Mouse (Mus musculus): ENCODE results near the gene Trim28. TPM values are rescaled to one million over a fixed set of nuclear protein-coding genes. Genes with fewer than 3 reads are reported as not detected.

Trim28 gene
- total and polyA plus RNA-seq, 2 experiments, result 69.4 to 114 TPM

DNA sequence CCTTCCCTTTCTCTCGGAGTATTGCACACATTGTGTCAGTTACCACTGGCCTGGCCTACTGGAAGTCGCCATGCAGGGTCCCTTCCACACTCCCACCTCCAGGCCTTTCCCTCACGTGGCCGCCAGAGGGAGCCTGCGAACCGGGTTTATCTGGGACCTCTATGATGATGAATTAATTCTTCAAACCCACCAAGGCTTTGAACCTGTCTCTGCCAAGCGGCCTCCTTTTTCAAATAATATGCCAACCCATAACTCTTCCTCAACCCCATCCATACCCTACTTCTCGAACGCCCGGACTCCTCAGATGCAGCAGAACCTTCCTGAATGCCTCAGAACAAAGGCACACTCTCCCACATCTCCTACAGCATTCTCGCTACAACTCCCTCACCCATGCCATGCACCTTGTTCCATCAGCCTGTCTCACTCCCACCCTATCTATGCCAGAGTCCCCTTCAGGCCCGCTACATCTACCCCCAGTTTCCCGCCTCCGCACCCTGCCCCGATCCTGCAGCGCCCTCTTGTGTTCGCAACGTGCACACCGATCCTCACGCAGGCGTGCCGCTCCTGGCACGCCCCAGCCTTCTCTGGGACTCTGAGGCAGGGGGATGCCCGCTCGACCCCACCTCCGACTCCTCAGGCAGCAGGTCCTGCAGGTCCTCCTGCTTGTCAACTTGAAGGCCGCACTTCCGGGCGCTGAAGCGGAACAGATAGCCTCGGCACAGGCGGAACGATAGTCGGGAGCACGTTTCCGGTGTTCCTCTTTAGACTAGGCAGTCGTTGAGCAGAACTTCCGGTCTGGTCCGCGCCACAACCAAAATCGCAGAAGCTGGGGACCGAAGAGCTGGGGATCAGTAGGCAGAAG, 10.5 kb downstream of the Trim28 start:
- Histone ChIP-seq H3K9ac (ENCODE audit: low read depth, low read length) (peak overlapping the region; percentile 83), H3K36me3 (ENCODE audit: control insufficient read depth, insufficient read depth, low read length) (peaks cover 5% of the 10 kb centered on the region; the same call in 1 of the 2 replicates), H3K27me3 (ENCODE audit: control insufficient read depth, insufficient read depth, low read length) (no peaks in the 10 kb centered on the region), H3K4me1 (ENCODE audit: control insufficient read depth, insufficient read depth, low read length) (peaks cover 12% of the 10 kb centered on the region), H3K79me2 (ENCODE audit: control insufficient read depth, insufficient read depth, low read length) (no peaks in the 10 kb centered on the region), H3K27ac (replicated peaks; ENCODE audit: insufficient read depth, low read depth, low read length) (peak overlapping the region; percentile 66), H3K4me3 (ENCODE audit: insufficient read depth, low read depth, low read length) (peak overlapping the region; percentile 68)
- TF ChIP-seq CTCF (IDR thresholded peaks at IDR 0.05; ENCODE audit: low read depth, low read length) (peak; percentile 88), POLR2A (IDR thresholded peaks at IDR 0.05; ENCODE audit: extremely low read depth, insufficient read depth, low read length) (0 out of 2 replicates have a peak, but pooled peaks have one; percentile 22)
- under 1% methylated on average over 42 of the region's 42 CpGs for WGBS
- peak; percentile 93 for DNase-seq (ENCODE audit: extremely low read depth, low read depth, low spot score)

DNA sequence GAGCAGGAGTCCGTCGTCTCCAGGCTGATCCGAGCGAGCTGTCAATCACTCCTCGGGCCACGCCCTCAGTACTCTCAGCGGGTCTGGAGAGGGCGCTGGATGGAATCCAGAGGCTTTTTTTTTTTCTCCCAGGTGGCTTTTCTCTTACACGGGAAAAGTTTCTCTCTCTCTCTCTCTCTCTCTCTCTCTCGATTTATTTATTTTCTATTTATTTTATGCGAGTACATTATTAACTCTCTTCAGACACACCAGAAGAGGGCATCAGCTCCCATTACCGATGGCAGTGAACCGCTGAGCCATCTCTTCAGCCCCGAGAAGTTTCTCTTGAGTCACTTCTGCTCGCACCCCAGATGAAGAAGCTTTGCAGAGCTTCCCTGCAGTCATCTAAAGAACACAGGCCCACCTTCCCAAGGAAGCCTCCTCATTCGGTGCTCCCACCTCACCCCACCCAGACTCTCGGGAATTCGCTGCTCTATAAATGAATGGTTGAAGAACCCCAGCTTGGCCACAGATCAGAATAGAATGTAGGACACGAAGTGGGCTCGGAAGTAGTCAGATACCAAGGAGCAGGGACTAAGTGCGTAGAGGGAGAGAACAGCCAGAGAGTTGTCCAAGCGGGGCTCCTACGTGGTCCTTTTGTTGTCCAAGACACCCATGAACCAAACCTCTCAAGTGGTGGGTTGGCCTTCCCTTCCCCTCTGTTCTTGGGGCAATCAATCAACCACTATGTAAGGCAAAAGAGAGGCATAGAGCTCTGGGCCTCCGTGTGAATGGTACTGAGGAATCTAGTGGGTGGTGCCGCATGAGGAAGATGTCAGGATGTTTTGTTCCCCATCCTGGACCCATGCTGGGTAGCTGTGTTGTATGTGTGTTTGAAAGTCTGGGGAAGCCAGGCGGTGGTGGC, 11.3 kb downstream of the Trim28 start, which contains the start of gene Zbtb45:
Gene Zbtb45, minus strand, starts transcription at position 30 of the 904 bp plus-strand sequence.
- Histone ChIP-seq H3K27me3 (ENCODE audit: control insufficient read depth, insufficient read depth, low read length) (no peaks in the 10 kb centered on the region), H3K79me2 (ENCODE audit: control insufficient read depth, insufficient read depth, low read length) (no peaks in the 10 kb centered on the region), H3K36me3 (ENCODE audit: control insufficient read depth, insufficient read depth, low read length) (no peaks in the 10 kb centered on the region), H3K9ac (ENCODE audit: low read depth, low read length) (peak within 1 kb of the TSS; percentile 83), H3K27ac (replicated peaks; ENCODE audit: insufficient read depth, low read depth, low read length) (peak within 1 kb of the TSS; percentile 66), H3K4me3 (ENCODE audit: insufficient read depth, low read depth, low read length) (peak within 1 kb of the TSS; percentile 68), H3K4me1 (ENCODE audit: control insufficient read depth, insufficient read depth, low read length) (peaks cover 12% of the 10 kb centered on the region)
- DNase-seq (ENCODE audit: extremely low read depth, low read depth, low spot score), result no peak
- no peak for TF ChIP-seq POLR2A (IDR thresholded peaks at IDR 0.05; ENCODE audit: extremely low read depth, insufficient read depth, low read length)
- 0 out of 2 replicates have a peak, but pooled peaks have one; percentile 0 for TF ChIP-seq CTCF (IDR thresholded peaks at IDR 0.05; ENCODE audit: low read depth, low read length)
- 17% methylated on average over 26 of the region's 26 CpGs for WGBS

DNA sequence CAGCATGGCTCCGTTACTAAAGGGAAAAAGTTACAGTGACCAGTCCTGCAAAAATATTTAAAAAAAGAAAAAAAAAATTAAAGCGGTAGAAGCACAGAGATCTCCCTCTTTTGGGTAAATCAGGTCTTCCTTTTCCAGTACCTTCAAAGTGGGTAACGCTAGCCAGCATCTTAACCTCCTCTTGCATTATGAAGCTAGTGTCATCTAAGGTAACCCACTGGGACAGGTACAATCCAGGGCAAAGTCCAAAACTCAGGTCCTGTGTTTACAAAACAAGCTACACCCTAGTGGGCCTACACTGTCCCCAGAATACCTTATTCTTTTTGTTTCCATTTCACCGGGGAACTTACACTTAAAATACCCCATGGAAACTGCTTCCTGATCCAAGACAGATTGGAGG, 14.8 kb downstream of the Trim28 start:
- H3K79me2 ChIP-seq (ENCODE audit: control insufficient read depth, insufficient read depth, low read length), result no peaks in the 10 kb centered on the region
- H3K27me3 ChIP-seq (ENCODE audit: control insufficient read depth, insufficient read depth, low read length), result no peaks in the 10 kb centered on the region
- H3K4me1 ChIP-seq (ENCODE audit: control insufficient read depth, insufficient read depth, low read length), result peaks cover 18% of the 10 kb centered on the region
- H3K36me3 ChIP-seq (ENCODE audit: control insufficient read depth, insufficient read depth, low read length), result no peaks in the 10 kb centered on the region
- no peak overlapping the region for H3K4me3 ChIP-seq (ENCODE audit: insufficient read depth, low read depth, low read length)
- 0 out of 2 replicates have a peak overlapping the region, but pooled peaks have one; percentile 51 for H3K27ac ChIP-seq (replicated peaks; ENCODE audit: insufficient read depth, low read depth, low read length)
- no peak overlapping the region for H3K9ac ChIP-seq (ENCODE audit: low read depth, low read length)
- no peak for TF ChIP-seq CTCF (IDR thresholded peaks at IDR 0.05; ENCODE audit: low read depth, low read length)
- TF ChIP-seq POLR2A (IDR thresholded peaks at IDR 0.05; ENCODE audit: extremely low read depth, insufficient read depth, low read length), result no peak
- DNase-seq (ENCODE audit: extremely low read depth, low read depth, low spot score), result peak; percentile 75
- WGBS, result 41% methylated on average over 4 of the region's 4 CpGs

DNA sequence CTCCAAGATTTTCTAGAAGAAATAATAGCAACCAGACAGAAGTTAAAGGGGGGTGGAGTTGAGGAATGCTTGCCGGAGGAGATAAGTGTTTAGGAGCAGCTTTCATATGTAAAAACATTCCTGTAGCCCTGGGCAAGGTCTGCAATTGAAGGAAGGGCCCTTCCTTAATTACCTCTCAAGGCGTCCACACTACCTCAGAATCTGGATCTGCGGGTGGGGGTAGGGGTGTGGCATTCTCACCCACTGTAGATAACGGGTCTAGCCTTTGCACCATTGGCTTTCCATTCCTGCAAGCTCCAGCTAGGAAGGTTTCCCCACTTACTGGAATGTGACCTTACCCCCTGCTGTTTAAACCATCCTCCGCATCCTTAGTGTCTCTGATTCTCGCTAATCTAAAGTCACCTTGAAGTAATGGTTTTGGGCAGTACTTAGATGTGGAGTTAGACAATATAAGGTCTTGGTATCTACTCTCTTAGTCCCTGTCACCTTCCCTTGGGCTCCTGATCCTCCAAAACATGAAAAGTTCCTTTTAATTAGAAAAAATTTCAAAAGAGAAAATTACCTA, 15.4 kb downstream of the Trim28 start:
- Histone ChIP-seq H3K4me3 (ENCODE audit: insufficient read depth, low read depth, low read length) (no peak overlapping the region), H3K36me3 (ENCODE audit: control insufficient read depth, insufficient read depth, low read length) (no peaks in the 10 kb centered on the region), H3K27me3 (ENCODE audit: control insufficient read depth, insufficient read depth, low read length) (no peaks in the 10 kb centered on the region), H3K9ac (ENCODE audit: low read depth, low read length) (no peak overlapping the region), H3K79me2 (ENCODE audit: control insufficient read depth, insufficient read depth, low read length) (no peaks in the 10 kb centered on the region), H3K27ac (replicated peaks; ENCODE audit: insufficient read depth, low read depth, low read length) (no peak overlapping the region), H3K4me1 (ENCODE audit: control insufficient read depth, insufficient read depth, low read length) (peaks cover 18% of the 10 kb centered on the region)
- no peak for DNase-seq (ENCODE audit: extremely low read depth, low read depth, low spot score)
- TF ChIP-seq POLR2A (IDR thresholded peaks at IDR 0.05; ENCODE audit: extremely low read depth, insufficient read depth, low read length), result no peak
- no peak for TF ChIP-seq CTCF (IDR thresholded peaks at IDR 0.05; ENCODE audit: low read depth, low read length)
- WGBS, result 81% methylated on average over 6 of the region's 6 CpGs

DNA sequence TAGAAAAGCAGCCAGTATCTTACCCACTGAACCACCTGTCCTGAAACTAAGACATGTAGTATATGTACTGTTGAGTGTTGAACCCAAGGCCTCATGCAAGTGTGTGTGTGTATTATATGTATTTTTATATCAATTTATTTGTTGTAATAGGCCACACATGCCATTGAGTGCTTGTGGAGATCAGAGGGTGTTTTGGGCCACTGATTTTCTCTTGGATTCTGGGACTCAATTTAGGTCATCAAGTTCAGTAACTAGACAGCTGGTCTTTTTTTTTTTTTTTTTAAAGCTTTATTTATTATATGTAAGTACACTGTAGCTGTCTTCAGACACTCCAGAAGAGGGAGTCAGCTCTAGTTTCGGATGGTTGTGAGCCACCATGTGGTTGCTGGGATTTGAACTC, 16.3 kb downstream of the Trim28 start:
- TF ChIP-seq CTCF (IDR thresholded peaks at IDR 0.05; ENCODE audit: low read depth, low read length) (no peak), POLR2A (IDR thresholded peaks at IDR 0.05; ENCODE audit: extremely low read depth, insufficient read depth, low read length) (no peak)
- DNase-seq (ENCODE audit: extremely low read depth, low read depth, low spot score), result no peak
- no peaks in the 10 kb centered on the region for H3K79me2 ChIP-seq (ENCODE audit: control insufficient read depth, insufficient read depth, low read length)

More for the DNA sequence above, 16.3 kb downstream of the Trim28 start:
- no peaks in the 10 kb centered on the region for H3K27me3 ChIP-seq (ENCODE audit: control insufficient read depth, insufficient read depth, low read length)
- H3K27ac ChIP-seq (replicated peaks; ENCODE audit: insufficient read depth, low read depth, low read length), result no peak overlapping the region
- H3K9ac ChIP-seq (ENCODE audit: low read depth, low read length), result no peak overlapping the region
- peaks cover 17% of the 10 kb centered on the region for H3K4me1 ChIP-seq (ENCODE audit: control insufficient read depth, insufficient read depth, low read length)
- no peaks in the 10 kb centered on the region for H3K36me3 ChIP-seq (ENCODE audit: control insufficient read depth, insufficient read depth, low read length)
- 89% methylated on average over 1 of the region's 1 CpGs for WGBS
- no peak overlapping the region for H3K4me3 ChIP-seq (ENCODE audit: insufficient read depth, low read depth, low read length)

Measured in liver, adult 2 months (tissue).